Mouse (Mus musculus): ENCODE results near the gene Med28. TPM values are rescaled to one million over a fixed set of nuclear protein-coding genes. Genes with fewer than 3 reads are reported as not detected.

The Med28 gene
- polyA plus RNA-seq, 1 experiment from 2014 or later = 256 TPM

GRCm38 (mm10) chr5:45565829-45566228 lies 45.8 kb downstream of the Med28 start:
- Histone ChIP-seq H3K4me2 (replicated peaks) (no peak overlapping the region), H3K4me3 (no peak overlapping the region), H3K9ac (no peak overlapping the region), H3K27me3 (no peaks in the 10 kb centered on the region), H3K4me1 (no peaks in the 10 kb centered on the region), H3K36me3 (no peaks in the 10 kb centered on the region), H3K27ac (no peak overlapping the region), H3K9me3 (no peaks in the 10 kb centered on the region)
- no peak for ATAC-seq (ENCODE audit: low FRiP score, low read depth)
- 95% methylated on average over 1 of the region's 1 CpGs for WGBS

- Histone ChIP-seq H3K9me3 (no peaks in the 10 kb centered on the region), H3K4me1 (no peaks in the 10 kb centered on the region), H3K4me3 (no peak overlapping the region), H3K27me3 (no peaks in the 10 kb centered on the region), H3K9ac (no peak overlapping the region), H3K27ac (no peak overlapping the region), H3K4me2 (replicated peaks) (no peak overlapping the region), H3K36me3 (no peaks in the 10 kb centered on the region)
- 29% methylated on average over 5 of the region's 5 CpGs for WGBS
- no peak for ATAC-seq (ENCODE audit: low FRiP score, low read depth)
These were observed 52.8 kb downstream of the Med28 start for GRCm38 (mm10) chr5:45572816-45573215.

GRCm38 (mm10) chr5:45576716-45577115 lies 56.7 kb downstream of the Med28 start:
- ATAC-seq (ENCODE audit: low FRiP score, low read depth) = no peak
- Histone ChIP-seq H3K4me1 (no peaks in the 10 kb centered on the region), H3K36me3 (no peaks in the 10 kb centered on the region), H3K27ac (no peak overlapping the region), H3K9me3 (no peaks in the 10 kb centered on the region), H3K9ac (no peak overlapping the region), H3K27me3 (no peaks in the 10 kb centered on the region), H3K4me2 (replicated peaks) (no peak overlapping the region), H3K4me3 (no peak overlapping the region)
- 65% methylated on average over 3 of the region's 3 CpGs for WGBS

GRCm38 (mm10) chr5:45577376-45577775 lies 57.3 kb downstream of the Med28 start:
- 65% methylated on average over 1 of the region's 1 CpGs for WGBS
- no peak for ATAC-seq (ENCODE audit: low FRiP score, low read depth)
- H3K27me3 ChIP-seq = no peaks in the 10 kb centered on the region
- H3K9ac ChIP-seq = no peak overlapping the region
- H3K4me3 ChIP-seq = no peak overlapping the region
- H3K36me3 ChIP-seq = no peaks in the 10 kb centered on the region
- no peak overlapping the region for H3K27ac ChIP-seq
- H3K4me2 ChIP-seq (replicated peaks) = no peak overlapping the region
- no peaks in the 10 kb centered on the region for H3K9me3 ChIP-seq
- H3K4me1 ChIP-seq = no peaks in the 10 kb centered on the region

Other genes starting within 250 kb of the Med28 start
- 122 and 128 TPM in 2 replicates for gene Qdpr, start 70.0 kb upstream of the Med28 start, polyA plus RNA-seq (2015; fragmentation: Nextera tagmentation; extraction: Ambion mirVana)
- gene Clrn2, start 66.5 kb upstream of the Med28 start, polyA plus RNA-seq (2015; fragmentation: Nextera tagmentation; extraction: Ambion mirVana) = not detected in 2 replicates
- gene Lap3, start 26.9 kb upstream of the Med28 start, polyA plus RNA-seq (2015; fragmentation: Nextera tagmentation; extraction: Ambion mirVana) = 78.2 and 78.8 TPM in 2 replicates
- gene Fam184b, start 119.4 kb downstream of the Med28 start, polyA plus RNA-seq (2015; fragmentation: Nextera tagmentation; extraction: Ambion mirVana) = 2.1 and 2.6 TPM in 2 replicates
- gene Ncapg, start 149.7 kb downstream of the Med28 start, polyA plus RNA-seq (2015; fragmentation: Nextera tagmentation; extraction: Ambion mirVana) = 48.2 and 49.7 TPM in 2 replicates